Mouse (Mus musculus): Measurements from ENCODE around the gene Tspan5.

DNA sequence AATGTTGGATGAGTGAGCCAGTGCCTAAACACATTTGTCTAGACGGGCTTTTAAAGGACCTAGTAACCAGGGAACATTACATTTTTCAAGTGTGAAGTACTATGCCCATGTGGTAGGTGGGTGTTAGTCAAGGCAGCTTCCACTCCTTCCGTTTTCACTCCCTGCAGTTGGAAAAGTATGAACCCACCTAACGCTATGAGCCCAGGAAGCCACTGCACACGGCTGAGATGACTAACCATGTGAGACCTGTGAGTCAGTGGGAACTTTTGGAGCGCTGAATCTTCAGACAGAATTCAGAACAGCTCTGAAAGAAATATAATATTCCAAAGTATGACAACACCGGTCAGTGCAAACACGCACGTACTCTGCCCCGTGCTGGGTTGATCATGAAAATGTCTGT is 207.1 kb downstream of the Tspan5 start:
- TF ChIP-seq CTCF (IDR thresholded peaks at IDR 0.05; ENCODE audit: extremely low read depth, insufficient read depth, insufficient read length, insufficient replicate concordance) (no peak), POLR2A (IDR thresholded peaks at IDR 0.05; ENCODE audit: low read depth, low read length) (no peak)
